29 mouse cellular contexts compared by ENCODE assay signal in genomic region chr12:25103911-25104310, GRCm38 (mm10). TPM values are rescaled to one million over a fixed set of nuclear protein-coding genes. Genes with fewer than 3 reads are reported as not detected.
A peak's percentile ranks its signal among the peaks of the same experiment; 100 is the strongest.
DNase-seq lines count a peak whose midpoint lies in the region; ATAC-seq and TF ChIP-seq lines count a peak whose summit lies in the region.
"Had no signal": no experiment of that assay in that cellular context is flagged by ENCODE, and none has a peak within 500 bp of the region (broad histone marks: within the 10 kb centered on the region; RNA-seq: fewer than 3 reads in every experiment).

No protein-coding gene starts in this region.

- 0 out of 2 replicates have a peak overlapping the region, but pooled peaks have one; percentile 26 for H3K27ac ChIP-seq in forebrain, embryonic 10.5 days
- no peak overlapping the region for H3K27ac ChIP-seq in forebrain, embryonic 16.5 days (ENCODE audit: low read length)
- H3K27ac ChIP-seq in kidney, postnatal 0 days = no peak overlapping the region
- 0 out of 2 replicates have a peak overlapping the region, but pooled peaks have one; percentile 48 for H3K27ac ChIP-seq in embryonic facial prominence, embryonic 10.5 days (replicated peaks)
- H3K27ac ChIP-seq: embryonic facial prominence, embryonic 13.5 days; forebrain, embryonic 12.5 days; layer of hippocampus, adult 2 months; limb, embryonic 15.5 days; liver, embryonic 14.5 days; midbrain, embryonic 15.5 days; neural tube, embryonic 12.5 days had no signal

- peaks cover 4% of the 10 kb centered on the region; the same call in 1 of the 2 replicates for H3K27me3 ChIP-seq in forebrain, embryonic 10.5 days (ENCODE audit: poor library complexity, severe bottlenecking)
- H3K27me3 ChIP-seq in forebrain, embryonic 16.5 days (replicated peaks; ENCODE audit: control insufficient read depth, insufficient read depth, low read length) = no peaks in the 10 kb centered on the region
- no peaks in the 10 kb centered on the region for H3K27me3 ChIP-seq in kidney, postnatal 0 days (ENCODE audit: insufficient read depth, low read length)
- 0 out of 2 replicates have a peak, but pooled peaks cover 6% of the 10 kb centered on the region for H3K27me3 ChIP-seq in embryonic facial prominence, embryonic 10.5 days (replicated peaks; ENCODE audit: low read depth, poor library complexity, severe bottlenecking)
- H3K27me3 ChIP-seq: embryonic facial prominence, embryonic 13.5 days; limb, embryonic 15.5 days; midbrain, embryonic 15.5 days; neural tube, embryonic 12.5 days had no signal

- H3K9me3 ChIP-seq in forebrain, embryonic 10.5 days = no peaks in the 10 kb centered on the region
- H3K9me3 ChIP-seq in forebrain, embryonic 16.5 days (ENCODE audit: control insufficient read depth, low read length) = no peaks in the 10 kb centered on the region
- no peaks in the 10 kb centered on the region for H3K9me3 ChIP-seq in kidney, postnatal 0 days (replicated peaks; ENCODE audit: low read length)
- no peaks in the 10 kb centered on the region for H3K9me3 ChIP-seq in embryonic facial prominence, embryonic 10.5 days
- H3K9me3 ChIP-seq: embryonic facial prominence, embryonic 13.5 days; forebrain, embryonic 12.5 days; limb, embryonic 15.5 days; midbrain, embryonic 15.5 days; neural tube, embryonic 12.5 days had no signal

- TF ChIP-seq CTCF in kidney, postnatal 0 days (IDR thresholded peaks at IDR 0.05; ENCODE audit: low read depth) = no peak

- no peak for DNase-seq in forebrain, embryonic 10.5 days (ENCODE audit: extremely low spot score, low spot score)
- DNase-seq in kidney, postnatal 0 days (ENCODE audit: low spot score) = peak; percentile 41
- DNase-seq in kidney, postnatal 4 days = no peak
- peak; percentile 49 for DNase-seq in Muller cell, postnatal 12 days (ENCODE audit: inconsistent ontology term)
- no peak for DNase-seq in embryonic facial prominence, embryonic 10.5 days (ENCODE audit: low spot score)
- DNase-seq: B cell, adult 2 months; cerebellum, adult 11 months; cerebellum, adult 9-11 months; embryo, embryonic 11 days; gastrocnemius, postnatal 10 days; heart, postnatal 14 days; left cerebral cortex, postnatal 4 days; lung, postnatal 14 days; right cerebral cortex, adult 18-20 months; spleen, adult 18-20 months; thymus, postnatal 14 days had no signal

- H3K9ac ChIP-seq in forebrain, embryonic 16.5 days (replicated peaks; ENCODE audit: low read depth, low read length) = no peak overlapping the region
- no peak overlapping the region for H3K9ac ChIP-seq in kidney, postnatal 0 days (ENCODE audit: low read depth, low read length)
- H3K9ac ChIP-seq: embryonic facial prominence, embryonic 13.5 days; forebrain, embryonic 12.5 days; limb, embryonic 15.5 days; liver, embryonic 14.5 days; lung, embryonic 14.5 days; midbrain, embryonic 15.5 days; neural tube, embryonic 12.5 days had no signal

- peaks cover 35% of the 10 kb centered on the region for H3K4me1 ChIP-seq in forebrain, embryonic 10.5 days
- peaks cover 25% of the 10 kb centered on the region for H3K4me1 ChIP-seq in forebrain, embryonic 16.5 days (replicated peaks; ENCODE audit: control insufficient read depth, insufficient read depth, low read length)
- peaks cover 12% of the 10 kb centered on the region for H3K4me1 ChIP-seq in kidney, postnatal 0 days (replicated peaks; ENCODE audit: insufficient read depth, low read length)
- peaks cover 38% of the 10 kb centered on the region for H3K4me1 ChIP-seq in embryonic facial prominence, embryonic 10.5 days

- H3K4me3 ChIP-seq in forebrain, embryonic 10.5 days = no peak overlapping the region
- no peak overlapping the region for H3K4me3 ChIP-seq in forebrain, embryonic 16.5 days (replicated peaks; ENCODE audit: low read length)
- H3K4me3 ChIP-seq in kidney, postnatal 0 days (replicated peaks; ENCODE audit: low read depth, low read length) = no peak overlapping the region
- H3K4me3 ChIP-seq in embryonic facial prominence, embryonic 10.5 days = no peak overlapping the region
- H3K4me3 ChIP-seq: embryonic facial prominence, embryonic 13.5 days; forebrain, embryonic 12.5 days; layer of hippocampus, adult 2 months; limb, embryonic 15.5 days; midbrain, embryonic 15.5 days; myocyte; neural tube, embryonic 12.5 days had no signal

- H3K4me2 ChIP-seq in forebrain, embryonic 16.5 days (ENCODE audit: low read length) = no peak overlapping the region
- no peak overlapping the region for H3K4me2 ChIP-seq in kidney, postnatal 0 days (ENCODE audit: low read length)
- H3K4me2 ChIP-seq: embryonic facial prominence, embryonic 13.5 days; forebrain, embryonic 12.5 days; limb, embryonic 15.5 days; lung, embryonic 14.5 days; midbrain, embryonic 15.5 days; neural tube, embryonic 12.5 days had no signal

- H3K36me3 ChIP-seq in forebrain, embryonic 10.5 days (replicated peaks) = no peaks in the 10 kb centered on the region
- H3K36me3 ChIP-seq in forebrain, embryonic 16.5 days (ENCODE audit: control insufficient read depth, insufficient read depth) = no peaks in the 10 kb centered on the region
- H3K36me3 ChIP-seq in kidney, postnatal 0 days (ENCODE audit: insufficient read depth, low read length) = no peaks in the 10 kb centered on the region
- H3K36me3 ChIP-seq in embryonic facial prominence, embryonic 10.5 days (replicated peaks) = no peaks in the 10 kb centered on the region
- H3K36me3 ChIP-seq: embryonic facial prominence, embryonic 13.5 days; forebrain, embryonic 12.5 days; limb, embryonic 15.5 days; midbrain, embryonic 15.5 days; neural tube, embryonic 12.5 days had no signal

- ATAC-seq in forebrain, embryonic 16.5 days = no peak
- no peak for ATAC-seq in kidney, postnatal 0 days (replicated peaks; ENCODE audit: low FRiP score, low read depth)
- ATAC-seq in monocyte, adult 5-6 weeks (replicated peaks; ENCODE audit: insufficient number of reproducible peaks, low FRiP score, low TSS enrichment, poor library complexity, severe bottlenecking) = no peak
- ATAC-seq: activated CD4-positive, CD25-positive, alpha-beta regulatory T cell, adult 4 months; hindbrain, embryonic 16.5 days; midbrain, embryonic 15.5 days had no signal

- 85% methylated on average over 6 of the region's 6 CpGs for WGBS in forebrain, embryonic 10.5 days
- WGBS in forebrain, embryonic 16.5 days = 79% methylated on average over 6 of the region's 6 CpGs
- WGBS in kidney, postnatal 0 days = 43% methylated on average over 6 of the region's 6 CpGs
- WGBS in embryonic facial prominence, embryonic 10.5 days = 72% methylated on average over 6 of the region's 6 CpGs

RNA-seq across cellular contexts. Expression of gene Id2, which starts 7.0 kb away (rescaled TPM):
- 180 and 197 TPM in 2 replicates for polyA plus RNA-seq in forebrain, embryonic 10.5 days (2016; fragmentation: Nextera tagmentation; extraction: Ambion mirVana)
- 592 and 764 TPM in 2 replicates for polyA plus RNA-seq in forebrain, embryonic 16.5 days (2015; fragmentation: Nextera tagmentation; extraction: Ambion mirVana)
- polyA plus RNA-seq in kidney, postnatal 0 days (2015; fragmentation: Nextera tagmentation; extraction: Ambion mirVana) = 718 and 754 TPM in 2 replicates
- polyA plus RNA-seq in embryonic facial prominence, embryonic 10.5 days (2016; fragmentation: Nextera tagmentation; extraction: Ambion mirVana) = 400 and 403 TPM in 2 replicates
- total RNA-seq in monocyte, adult 5-6 weeks (2017) = 239 to 512 TPM (median 247 TPM) in 3 replicates

Comparison
In these comparisons a context has a peak if more than half of its experiments do, and no peak if none do; other contexts are left out.
1. DNase-seq: peak in kidney, postnatal 0 days (single experiment) and Muller cell, postnatal 12 days (single experiment); none in forebrain, embryonic 10.5 days (single experiment), kidney, postnatal 4 days (0 of 2) and embryonic facial prominence, embryonic 10.5 days (single experiment).
2. H3K27ac ChIP-seq: peak in forebrain, embryonic 10.5 days (single experiment) and embryonic facial prominence, embryonic 10.5 days (single experiment); none in forebrain, embryonic 16.5 days (single experiment) and kidney, postnatal 0 days (single experiment).